Mouse (Mus musculus): ENCODE measurements at regions not wholly inside any gene's neighbourhood (a gene's known extent, or its start where the extent isn't known, plus 50 kb on each side); places are given as distances from the start of the nearest gene placed in this dataset.

GRCm38 (mm10) chr15:88174326-88174725 lies 425.8 kb upstream of the Zdhhc25 start:
- DNase-seq (ENCODE audit: extremely low read depth, insufficient read length, low spot score), result no peak

- no peak for DNase-seq (ENCODE audit: extremely low read depth, insufficient read length, low spot score)
These were observed 424.1 kb upstream of the Zdhhc25 start for GRCm38 (mm10) chr15:88175991-88176390.

GRCm38 (mm10) chr15:88196539-88196938 lies 403.6 kb upstream of the Zdhhc25 start:
- DNase-seq (ENCODE audit: extremely low read depth, insufficient read length, low spot score), result no peak

DNA sequence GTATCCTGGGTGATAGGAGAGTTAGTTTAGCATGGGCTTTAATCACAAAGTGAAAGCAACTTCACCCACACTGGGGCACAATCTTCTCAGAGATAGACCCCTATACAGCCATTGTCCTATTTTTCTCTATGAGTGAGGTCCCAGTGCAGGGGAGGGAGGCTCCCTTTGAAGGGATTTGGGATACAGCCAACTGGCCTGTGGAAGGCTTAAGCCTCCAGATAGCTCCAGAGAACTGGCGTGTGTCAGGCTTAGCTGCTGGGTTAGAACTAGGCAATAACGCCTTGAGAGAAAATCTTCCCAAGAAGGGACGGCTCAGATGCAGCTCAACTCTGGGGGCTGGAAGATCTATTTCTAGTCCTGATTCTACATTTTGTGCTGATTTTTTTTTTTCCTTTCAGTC lies 397.4 kb upstream of the Zdhhc25 start:
- DNase-seq (ENCODE audit: extremely low read depth, insufficient read length, low spot score), result no peak

DNA sequence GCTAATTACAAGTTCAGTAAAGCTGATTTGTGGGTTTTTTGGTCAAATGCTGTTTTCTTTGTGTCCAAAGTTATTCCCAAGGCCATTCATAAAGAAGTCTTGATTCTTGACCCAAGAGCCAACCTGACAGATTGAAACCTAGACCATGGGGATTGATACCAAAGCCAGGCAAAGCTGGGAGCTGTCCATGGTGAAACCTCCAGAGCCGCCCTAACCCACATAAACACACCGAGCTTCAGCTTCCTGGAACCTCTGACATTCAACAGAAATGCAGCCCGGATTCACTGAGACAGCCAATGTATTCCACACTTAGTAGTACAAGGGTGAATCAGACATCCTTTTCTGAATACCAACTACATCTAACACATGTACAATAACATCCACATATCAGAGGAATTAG lies 386.7 kb upstream of the Zdhhc25 start:
- no peak for DNase-seq (ENCODE audit: extremely low read depth, insufficient read length, low spot score)

GRCm38 (mm10) chr15:88214286-88214685 lies 385.8 kb upstream of the Zdhhc25 start:
- DNase-seq (ENCODE audit: extremely low read depth, insufficient read length, low spot score), result no peak

GRCm38 (mm10) chr15:88229456-88229855 lies 370.6 kb upstream of the Zdhhc25 start:
- no peak for DNase-seq (ENCODE audit: extremely low read depth, insufficient read length, low spot score)

DNA sequence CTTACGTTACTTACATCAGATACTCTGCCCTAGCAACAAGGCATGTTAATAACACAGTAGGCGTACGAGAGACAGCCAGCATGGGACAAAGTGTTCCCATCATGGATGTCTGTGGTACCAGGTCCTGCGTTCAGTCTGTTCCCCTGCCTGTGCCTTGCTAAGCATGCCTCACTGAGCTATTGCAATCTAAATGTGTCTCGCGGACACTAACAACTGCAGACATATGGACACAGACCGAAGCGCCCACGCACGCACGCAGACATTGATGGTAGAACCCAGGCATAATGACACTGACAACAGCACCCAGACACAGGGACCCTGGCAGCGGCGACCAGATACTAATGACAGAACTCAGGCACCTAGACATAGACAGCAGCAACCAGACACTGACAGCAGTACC lies 355.5 kb upstream of the Zdhhc25 start:
- DNase-seq (ENCODE audit: extremely low read depth, insufficient read length, low spot score), result no peak

GRCm38 (mm10) chr15:88245496-88246246 lies 354.4 kb upstream of the Zdhhc25 start:
- DNase-seq (ENCODE audit: extremely low read depth, insufficient read length, low spot score), result no peak

DNA sequence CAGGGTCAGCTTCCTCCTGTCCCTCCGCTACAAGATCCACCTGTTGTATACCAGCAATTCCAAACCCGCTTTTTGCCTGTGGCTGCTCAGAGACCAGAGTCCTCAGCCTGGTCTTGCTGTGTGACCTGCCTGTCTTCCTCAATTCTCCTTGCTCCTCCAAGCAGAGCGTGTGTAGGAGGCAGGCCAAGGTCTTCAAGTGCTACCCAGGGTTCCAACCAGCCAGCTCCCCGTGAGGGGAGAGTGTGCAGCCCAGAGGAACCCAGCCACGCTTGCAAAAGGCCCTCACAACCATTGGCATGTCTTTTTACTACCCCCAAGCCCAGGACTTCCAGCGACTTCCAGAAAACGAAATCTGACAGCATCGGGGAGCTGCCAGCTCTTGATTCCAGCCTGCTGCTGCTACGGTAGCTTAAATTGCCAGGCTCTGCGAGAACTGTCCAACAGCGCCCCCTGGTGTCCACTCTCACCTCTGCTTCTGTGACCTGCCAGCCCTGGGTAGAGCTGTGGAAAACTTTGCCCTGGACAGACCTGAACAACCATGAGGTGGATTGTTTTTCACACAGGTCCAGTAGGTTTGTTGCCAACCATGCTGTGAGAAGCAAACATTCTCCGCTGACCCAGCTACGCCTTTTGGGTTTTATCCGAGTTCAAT lies 352.0 kb upstream of the Zdhhc25 start:
- peak; percentile 43 for DNase-seq (ENCODE audit: extremely low read depth, insufficient read length, low spot score)

- no peak for DNase-seq (ENCODE audit: extremely low read depth, insufficient read length, low spot score)
These were observed 312.1 kb upstream of the Zdhhc25 start for GRCm38 (mm10) chr15:88288051-88288450.

- no peak for DNase-seq (ENCODE audit: extremely low read depth, insufficient read length, low spot score)
These were observed 311.4 kb upstream of the Zdhhc25 start for GRCm38 (mm10) chr15:88288696-88289095.

DNA sequence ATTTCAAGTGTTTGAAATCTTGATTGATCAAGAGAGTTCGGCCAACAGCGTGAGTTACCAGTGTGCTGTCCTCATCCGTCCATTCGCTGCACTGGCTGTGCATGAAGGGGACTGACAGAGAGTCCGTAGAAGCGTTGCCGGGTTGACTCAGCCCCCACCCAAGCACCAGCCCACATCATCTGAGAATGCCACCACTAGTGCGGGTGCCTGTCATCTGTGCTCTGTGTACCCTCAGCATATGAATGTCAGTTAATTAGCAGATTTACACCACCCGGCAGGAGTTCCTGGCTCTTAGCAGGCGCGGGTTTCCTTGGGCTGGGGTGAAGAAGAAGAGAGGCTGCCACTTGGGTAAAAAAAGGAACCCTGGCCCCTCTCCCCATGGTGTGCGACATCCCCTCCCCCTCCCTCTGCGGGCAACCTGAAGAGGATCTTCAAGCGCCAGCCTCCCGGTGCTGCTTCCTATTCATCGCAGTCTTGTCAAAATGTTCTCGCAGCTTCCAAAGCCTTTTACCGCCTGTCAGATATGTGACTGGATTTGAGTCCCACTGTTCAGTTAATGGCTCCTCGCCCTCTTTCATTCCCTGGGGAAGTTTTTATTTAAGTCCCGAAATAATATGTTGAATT lies 309.2 kb upstream of the Zdhhc25 start:
- DNase-seq (ENCODE audit: extremely low read depth, insufficient read length, low spot score), result no peak

DNA sequence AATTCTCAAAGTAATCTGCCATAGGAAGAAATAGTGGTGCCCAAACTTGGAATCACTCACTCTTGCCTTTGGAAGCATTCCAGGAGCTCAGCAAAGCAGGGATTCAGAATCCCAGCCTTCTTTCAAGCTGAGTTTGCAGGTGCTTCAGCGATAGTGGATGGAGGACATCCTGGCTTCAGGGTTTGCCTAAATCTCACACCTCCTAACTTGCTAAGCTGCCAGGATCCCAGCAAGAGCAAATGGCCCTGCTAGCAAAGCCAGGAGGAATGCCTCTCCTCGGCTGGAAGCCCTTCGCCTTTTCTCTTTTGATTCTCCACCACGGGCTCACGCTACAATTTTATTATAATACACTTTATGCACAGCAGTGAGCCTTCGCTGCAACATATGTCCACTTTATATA lies 301.0 kb upstream of the Zdhhc25 start:
- no peak for DNase-seq (ENCODE audit: extremely low read depth, insufficient read length, low spot score)

GRCm38 (mm10) chr15:88311158-88311557 lies 288.9 kb upstream of the Zdhhc25 start:
- no peak for DNase-seq (ENCODE audit: extremely low read depth, insufficient read length, low spot score)

DNA sequence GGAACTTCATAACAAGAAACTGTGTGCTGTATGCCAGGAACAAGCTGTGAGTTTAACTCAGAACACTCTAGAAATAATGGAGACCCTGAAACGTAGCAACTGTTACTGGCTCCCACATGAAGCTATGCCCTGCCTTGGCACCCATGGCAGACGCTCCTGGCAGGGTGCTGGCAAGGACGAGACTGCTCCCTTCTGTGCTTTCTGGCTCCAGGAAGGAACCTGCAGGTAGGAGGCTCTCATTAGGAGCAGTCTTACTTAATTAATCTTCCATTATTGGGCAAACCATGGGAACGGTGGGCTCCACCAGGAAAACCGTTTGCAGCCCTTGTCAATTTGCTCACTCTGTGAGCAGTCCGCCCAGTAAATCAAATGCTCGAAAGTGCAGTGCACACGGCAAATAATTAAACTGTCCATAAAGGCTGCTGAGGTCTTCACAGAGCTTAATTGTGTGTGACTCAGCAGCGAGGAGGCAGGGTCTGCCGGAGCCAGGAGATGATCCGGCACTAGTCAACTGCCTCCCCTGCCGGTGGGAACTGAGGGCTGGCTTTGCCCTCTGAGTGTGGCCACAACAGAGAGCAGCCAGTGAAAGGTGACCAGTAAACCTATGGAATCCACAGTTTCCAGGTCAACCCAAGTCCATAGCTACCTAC lies 285.2 kb upstream of the Zdhhc25 start:
- no peak for DNase-seq (ENCODE audit: extremely low read depth, insufficient read length, low spot score)

- DNase-seq (ENCODE audit: extremely low read depth, insufficient read length, low spot score), result no peak
These were observed 282.1 kb upstream of the Zdhhc25 start for GRCm38 (mm10) chr15:88318048-88318447.

DNA sequence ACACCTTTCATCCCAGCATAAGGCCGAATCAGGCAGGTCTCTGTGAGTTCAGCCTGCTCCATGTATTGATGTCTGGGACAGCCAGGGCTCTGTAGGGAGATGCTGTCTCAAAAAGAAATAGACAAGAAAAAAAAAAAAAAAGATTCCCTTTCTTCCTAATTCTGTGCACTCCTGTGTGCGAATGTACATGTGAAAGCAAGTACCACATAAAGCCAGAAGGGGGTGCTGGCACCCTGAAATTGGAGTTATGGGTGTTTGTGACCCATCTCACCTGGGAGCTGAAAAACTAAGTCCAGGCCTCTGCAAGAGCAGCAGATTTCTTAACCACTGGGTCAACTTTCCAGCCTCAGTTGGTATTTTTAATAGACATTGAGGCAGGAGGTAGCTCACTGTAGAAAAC lies 280.6 kb upstream of the Zdhhc25 start:
- no peak for DNase-seq (ENCODE audit: extremely low read depth, insufficient read length, low spot score)

GRCm38 (mm10) chr15:88323584-88324375 lies 276.3 kb upstream of the Zdhhc25 start:
- no peak for DNase-seq (ENCODE audit: extremely low read depth, insufficient read length, low spot score)

GRCm38 (mm10) chr15:88325108-88325507 lies 275.0 kb upstream of the Zdhhc25 start:
- DNase-seq (ENCODE audit: extremely low read depth, insufficient read length, low spot score), result no peak

GRCm38 (mm10) chr15:88353206-88353605 lies 246.9 kb upstream of the Zdhhc25 start:
- no peak for DNase-seq (ENCODE audit: extremely low read depth, insufficient read length, low spot score)

All from 3134 (cell line).